Mouse (Mus musculus): Measurements from ENCODE around the gene P4ha1. TPM values are rescaled to one million over a fixed set of nuclear protein-coding genes. Genes with fewer than 3 reads are reported as not detected.
A peak's percentile ranks its signal among the peaks of the same experiment; 100 is the strongest.
"Not testable (repeated sequence)": the region's sequence is repeated elsewhere in the genome, so short reads cannot be mapped to it uniquely, and the experiment has no call there.

P4ha1 gene
- polyA plus RNA-seq, 1 experiment from 2014 or later = 73.8 TPM

GRCm38 (mm10) chr10:59295241-59295811 is 27.8 kb upstream of the P4ha1 start:
- Histone ChIP-seq H3K27ac (no peak overlapping the region), H3K9me3 (no peaks in the 10 kb centered on the region), H3K4me2 (replicated peaks) (no peak overlapping the region), H3K4me3 (replicated peaks) (no peak overlapping the region), H3K27me3 (replicated peaks) (no peaks in the 10 kb centered on the region), H3K4me1 (replicated peaks) (peaks cover 10% of the 10 kb centered on the region; the same call in 1 of the 2 replicates), H3K36me3 (no peaks in the 10 kb centered on the region), H3K9ac (no peak overlapping the region)
- WGBS = 57% methylated on average over 8 of the region's 8 CpGs
- ATAC-seq = peak; percentile 35

GRCm38 (mm10) chr10:59296261-59296660 is 26.8 kb upstream of the P4ha1 start:
- Histone ChIP-seq H3K4me3 (replicated peaks) (no peak overlapping the region), H3K4me2 (replicated peaks) (no peak overlapping the region), H3K9ac (no peak overlapping the region), H3K4me1 (replicated peaks) (peaks cover 10% of the 10 kb centered on the region; the same call in 1 of the 2 replicates), H3K9me3 (no peaks in the 10 kb centered on the region), H3K36me3 (no peaks in the 10 kb centered on the region), H3K27me3 (replicated peaks) (no peaks in the 10 kb centered on the region), H3K27ac (no peak overlapping the region)
- peak; percentile 32 for ATAC-seq
- 33% methylated on average over 5 of the region's 5 CpGs for WGBS

- H3K4me1 ChIP-seq (replicated peaks); H3K4me3 ChIP-seq (replicated peaks); H3K9ac ChIP-seq; H3K36me3 ChIP-seq; H3K27ac ChIP-seq; ATAC-seq; H3K27me3 ChIP-seq (replicated peaks); H3K9me3 ChIP-seq; H3K4me2 ChIP-seq (replicated peaks): not testable (repeated sequence)
- 90% methylated on average over 12 of the region's 12 CpGs for WGBS
Observed at GRCm38 (mm10) chr10:59302671-59303070, 20.4 kb upstream of the P4ha1 start.

GRCm38 (mm10) chr10:59308993-59309715 is 13.9 kb upstream of the P4ha1 start:
- Histone ChIP-seq H3K27ac (no peak overlapping the region), H3K9ac (no peak overlapping the region), H3K4me1 (replicated peaks) (0 out of 2 replicates have a peak, but pooled peaks cover 4% of the 10 kb centered on the region), H3K4me3 (replicated peaks) (no peak overlapping the region), H3K9me3 (no peaks in the 10 kb centered on the region), H3K27me3 (replicated peaks) (no peaks in the 10 kb centered on the region), H3K4me2 (replicated peaks) (no peak overlapping the region), H3K36me3 (no peaks in the 10 kb centered on the region)
- WGBS = 48% methylated on average over 3 of the region's 3 CpGs
- no peak for ATAC-seq

- H3K4me1 ChIP-seq (replicated peaks) = 0 out of 2 replicates have a peak, but pooled peaks cover 4% of the 10 kb centered on the region
- no peak for ATAC-seq
- 35% methylated on average over 2 of the region's 2 CpGs for WGBS
- no peak overlapping the region for H3K4me2 ChIP-seq (replicated peaks)
- H3K27me3 ChIP-seq (replicated peaks) = no peaks in the 10 kb centered on the region
- no peak overlapping the region for H3K4me3 ChIP-seq (replicated peaks)
- no peaks in the 10 kb centered on the region for H3K9me3 ChIP-seq
- H3K36me3 ChIP-seq = no peaks in the 10 kb centered on the region
- H3K27ac ChIP-seq = no peak overlapping the region
- no peak overlapping the region for H3K9ac ChIP-seq
Observed at GRCm38 (mm10) chr10:59310124-59310523, 13.0 kb upstream of the P4ha1 start.

GRCm38 (mm10) chr10:59310691-59311457 is 12.2 kb upstream of the P4ha1 start:
- WGBS = 57% methylated on average over 6 of the region's 6 CpGs
- no peak overlapping the region for H3K9ac ChIP-seq
- H3K4me3 ChIP-seq (replicated peaks) = no peak overlapping the region
- H3K9me3 ChIP-seq = no peaks in the 10 kb centered on the region
- H3K27me3 ChIP-seq (replicated peaks) = no peaks in the 10 kb centered on the region
- H3K27ac ChIP-seq = no peak overlapping the region
- ATAC-seq = peak; percentile 61
- H3K4me1 ChIP-seq (replicated peaks) = 0 out of 2 replicates have a peak, but pooled peaks cover 4% of the 10 kb centered on the region
- no peak overlapping the region for H3K4me2 ChIP-seq (replicated peaks)
- H3K36me3 ChIP-seq = no peaks in the 10 kb centered on the region

GRCm38 (mm10) chr10:59311881-59312280 is 11.2 kb upstream of the P4ha1 start:
- no peak for ATAC-seq
- no peaks in the 10 kb centered on the region for H3K27me3 ChIP-seq (replicated peaks)
- H3K9me3 ChIP-seq = no peaks in the 10 kb centered on the region
- no peaks in the 10 kb centered on the region for H3K36me3 ChIP-seq
- no peak overlapping the region for H3K4me2 ChIP-seq (replicated peaks)
- H3K27ac ChIP-seq = no peak overlapping the region
- 76% methylated on average over 5 of the region's 5 CpGs for WGBS
- 0 out of 2 replicates have a peak, but pooled peaks cover 4% of the 10 kb centered on the region for H3K4me1 ChIP-seq (replicated peaks)
- H3K4me3 ChIP-seq (replicated peaks) = no peak overlapping the region
- H3K9ac ChIP-seq = no peak overlapping the region

- Histone ChIP-seq H3K4me1 (replicated peaks) (no peaks in the 10 kb centered on the region; the same call in 1 of the 2 replicates), H3K9ac (no peak overlapping the region), H3K36me3 (no peaks in the 10 kb centered on the region), H3K4me2 (replicated peaks) (no peak overlapping the region), H3K27me3 (replicated peaks) (no peaks in the 10 kb centered on the region), H3K4me3 (replicated peaks) (no peak overlapping the region), H3K9me3 (no peaks in the 10 kb centered on the region), H3K27ac (no peak overlapping the region)
- ATAC-seq = no peak
- 88% methylated on average over 3 of the region's 3 CpGs for whole genome bisulfite sequencing
Observed at GRCm38 (mm10) chr10:59321112-59321511, 2.0 kb upstream of the P4ha1 start.

- 73% methylated on average over 4 of the region's 4 CpGs for WGBS
- H3K27ac ChIP-seq = 0 out of 2 replicates have a peak overlapping the region, but pooled peaks have one; percentile 18
- no peaks in the 10 kb centered on the region for H3K9me3 ChIP-seq
- H3K9ac ChIP-seq = no peak overlapping the region
- no peaks in the 10 kb centered on the region for H3K36me3 ChIP-seq
- no peak overlapping the region for H3K4me3 ChIP-seq (replicated peaks)
- ATAC-seq = no peak
- H3K4me2 ChIP-seq (replicated peaks) = peak overlapping the region; percentile 66
- H3K4me1 ChIP-seq (replicated peaks) = no peaks in the 10 kb centered on the region; the same call in 1 of the 2 replicates
- H3K27me3 ChIP-seq (replicated peaks) = no peaks in the 10 kb centered on the region
Observed at GRCm38 (mm10) chr10:59322271-59322670, 825 bp upstream of the P4ha1 start.

- Histone ChIP-seq H3K27ac (peak overlapping the region; percentile 96), H3K4me2 (replicated peaks) (peak overlapping the region; percentile 66), H3K9ac (peak overlapping the region; percentile 91), H3K9me3 (no peaks in the 10 kb centered on the region), H3K27me3 (replicated peaks) (no peaks in the 10 kb centered on the region), H3K36me3 (no peaks in the 10 kb centered on the region), H3K4me1 (replicated peaks) (no peaks in the 10 kb centered on the region; the same call in 1 of the 2 replicates), H3K4me3 (replicated peaks) (peak overlapping the region; percentile 92)
- ATAC-seq = peak; percentile 84
- under 1% methylated on average over 49 of the region's 49 CpGs for WGBS
Observed at GRCm38 (mm10) chr10:59323488-59324161, 529 bp downstream of the P4ha1 start.

GRCm38 (mm10) chr10:59324311-59325165 is 1.4 kb downstream of the P4ha1 start:
- H3K4me1 ChIP-seq (replicated peaks) = no peaks in the 10 kb centered on the region; the same call in 1 of the 2 replicates
- H3K27ac ChIP-seq = peak overlapping the region; percentile 96
- H3K4me2 ChIP-seq (replicated peaks) = peak overlapping the region; percentile 66
- 13% methylated on average over 15 of the region's 15 CpGs for WGBS
- H3K36me3 ChIP-seq = no peaks in the 10 kb centered on the region
- peak overlapping the region; percentile 92 for H3K4me3 ChIP-seq (replicated peaks)
- no peak for ATAC-seq
- no peaks in the 10 kb centered on the region for H3K27me3 ChIP-seq (replicated peaks)
- H3K9ac ChIP-seq = peak overlapping the region; percentile 91
- H3K9me3 ChIP-seq = no peaks in the 10 kb centered on the region

Data from intestine, embryonic 15.5 days (tissue).